8 mouse cellular contexts compared by ENCODE assay signal in the genomic region with DNA sequence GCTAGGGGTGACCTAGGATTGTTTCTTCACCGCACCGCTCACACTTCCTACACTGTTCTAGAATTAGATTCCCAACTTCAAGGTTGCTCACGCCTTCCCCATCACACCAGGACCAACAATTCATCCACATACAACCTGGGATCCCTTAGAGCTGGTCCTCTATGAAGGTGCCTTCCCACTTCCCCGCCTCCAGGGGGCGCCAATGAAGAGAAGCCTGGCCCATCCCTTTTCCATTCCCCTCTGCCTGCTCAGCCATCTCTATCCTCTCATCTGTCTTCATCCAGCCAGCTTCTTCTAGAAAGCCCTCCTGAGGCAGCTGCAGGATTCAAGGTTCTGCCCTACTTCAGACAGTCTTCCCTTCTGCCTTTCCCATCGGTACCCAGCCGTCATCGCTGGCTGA. TPM values are rescaled to one million over a fixed set of nuclear protein-coding genes. Genes with fewer than 3 reads are reported as not detected.
DNase-seq lines count a peak whose midpoint lies in the region; TF ChIP-seq lines count a peak whose summit lies in the region.
"Had no signal": no experiment of that assay in that cellular context is flagged by ENCODE, and none has a peak within 500 bp of the region (broad histone marks: within the 10 kb centered on the region; RNA-seq: fewer than 3 reads in every experiment).

No protein-coding gene starts in this region.

- no peak for TF ChIP-seq EP300 in ES-Bruce4 (IDR thresholded peaks at IDR 0.05; ENCODE audit: insufficient read depth, low read depth, low read length)

- WGBS in small intestine, adult 2 months, result 67% methylated on average over 8 of the region's 8 CpGs
- 68% methylated on average over 8 of the region's 8 CpGs for WGBS in forebrain, embryonic 10.5 days

- no peak for TF ChIP-seq POLR2A in ES-Bruce4 (IDR thresholded peaks at IDR 0.05; ENCODE audit: insufficient read depth, low read length)
- TF ChIP-seq POLR2A in bone marrow macrophage, adult 2 months (IDR thresholded peaks at IDR 0.05; ENCODE audit: borderline replicate concordance, low read depth, low read length), result no peak
- TF ChIP-seq POLR2A in small intestine, adult 2 months (IDR thresholded peaks at IDR 0.05; ENCODE audit: low read depth, low read length), result no peak

- no peaks in the 10 kb centered on the region for H3K4me1 ChIP-seq in ES-Bruce4 (ENCODE audit: control insufficient read depth, insufficient read depth, low read length)
- H3K4me1 ChIP-seq in bone marrow macrophage, adult 2 months (ENCODE audit: control insufficient read depth, insufficient read depth, low read length), result no peaks in the 10 kb centered on the region
- no peaks in the 10 kb centered on the region for H3K4me1 ChIP-seq in small intestine, adult 2 months (ENCODE audit: control insufficient read depth, insufficient read depth, insufficient read length, low read length)
- H3K4me1 ChIP-seq in forebrain, embryonic 10.5 days, result peaks cover 37% of the 10 kb centered on the region

- no peak overlapping the region for H3K9ac ChIP-seq in ES-Bruce4 (ENCODE audit: low read depth, poor library complexity, severe bottlenecking)

- no peaks in the 10 kb centered on the region for H3K27me3 ChIP-seq in ES-Bruce4 (ENCODE audit: control insufficient read depth, insufficient read depth, low read length, poor library complexity, severe bottlenecking)
- H3K27me3 ChIP-seq in small intestine, adult 2 months (ENCODE audit: control insufficient read depth, insufficient read depth, low read length), result no peaks in the 10 kb centered on the region
- 0 out of 2 replicates have a peak, but pooled peaks cover 4% of the 10 kb centered on the region for H3K27me3 ChIP-seq in forebrain, embryonic 10.5 days (ENCODE audit: poor library complexity, severe bottlenecking)

- H3K27ac ChIP-seq in ES-Bruce4 (ENCODE audit: insufficient read depth, low read length), result no peak overlapping the region
- no peak overlapping the region for H3K27ac ChIP-seq in bone marrow macrophage, adult 2 months (ENCODE audit: insufficient read depth, low read depth, low read length)
- H3K27ac ChIP-seq in small intestine, adult 2 months (ENCODE audit: insufficient read depth, low read depth, low read length), result no peak overlapping the region
- H3K27ac ChIP-seq in forebrain, embryonic 10.5 days, result no peak overlapping the region
- H3K27ac ChIP-seq: macrophage had no signal

- peak; percentile 46 to 60 for DNase-seq in kidney, postnatal 4 days
- no peak for DNase-seq in kidney, adult 9 months
- no peak for DNase-seq in left cerebral cortex, postnatal 4 days
- DNase-seq in forebrain, embryonic 10.5 days (ENCODE audit: extremely low spot score, low spot score), result no peak

- no peaks in the 10 kb centered on the region for H3K36me3 ChIP-seq in ES-Bruce4 (ENCODE audit: control insufficient read depth, insufficient read depth, low read length, poor library complexity, severe bottlenecking)
- H3K36me3 ChIP-seq in small intestine, adult 2 months (ENCODE audit: control insufficient read depth, insufficient read depth, low read length), result no peaks in the 10 kb centered on the region
- no peaks in the 10 kb centered on the region for H3K36me3 ChIP-seq in forebrain, embryonic 10.5 days (replicated peaks)

- no peak overlapping the region for H3K4me3 ChIP-seq in ES-Bruce4 (ENCODE audit: low read depth, low read length)
- no peak overlapping the region for H3K4me3 ChIP-seq in bone marrow macrophage, adult 2 months (ENCODE audit: insufficient read depth, low read length)
- no peak overlapping the region for H3K4me3 ChIP-seq in small intestine, adult 2 months (ENCODE audit: low read depth, low read length)
- no peak overlapping the region for H3K4me3 ChIP-seq in forebrain, embryonic 10.5 days

- intact Hi-C loops in left cerebral cortex, postnatal 4 days (cut with DNase I), result no loop called here

- no peaks in the 10 kb centered on the region for H3K9me3 ChIP-seq in ES-Bruce4 (replicated peaks; ENCODE audit: control insufficient read depth, insufficient read depth, low read length, poor library complexity, severe bottlenecking)
- no peaks in the 10 kb centered on the region for H3K9me3 ChIP-seq in forebrain, embryonic 10.5 days

- TF ChIP-seq CTCF in ES-Bruce4 (IDR thresholded peaks at IDR 0.05; ENCODE audit: low read depth, low read length), result peak; percentile 78
- TF ChIP-seq CTCF in bone marrow macrophage, adult 2 months (IDR thresholded peaks at IDR 0.05; ENCODE audit: low read depth, low read length), result peak; percentile 53; the same call in 1 of the 2 replicates
- TF ChIP-seq CTCF in small intestine, adult 2 months (IDR thresholded peaks at IDR 0.05; ENCODE audit: extremely low read depth, insufficient read length, insufficient replicate concordance, low read depth, low read length), result peak; percentile 62

RNA-seq across cellular contexts. Expression of a gene that starts 16.2 kb away (rescaled TPM):
- polyA plus RNA-seq in ES-Bruce4 (2011; ENCODE audit: insufficient read depth, insufficient read length, low read depth, missing spikeins), result not detected in 2 replicates
- polyA plus RNA-seq in bone marrow macrophage, adult 2 months (2012; ENCODE audit: insufficient read depth, insufficient read length, missing spikeins), result not detected in 2 replicates
- 0.08 TPM in 1 of 2 replicates, not detected in the other for polyA plus RNA-seq in small intestine, adult 2 months (2012; rRNA removed)
- total RNA-seq in left cerebral cortex, postnatal 4 days (2021), result not detected
- polyA plus RNA-seq in forebrain, embryonic 10.5 days (2016; fragmentation: Nextera tagmentation; extraction: Ambion mirVana), result 0.06 TPM in 1 of 2 replicates, not detected in the other
- polyA plus RNA-seq: macrophage had no signal

RNA-seq across cellular contexts. Expression of a gene that starts 17.7 kb away (rescaled TPM):
- 138 and 155 TPM in 2 replicates for polyA plus RNA-seq in ES-Bruce4 (2011; ENCODE audit: insufficient read depth, insufficient read length, low read depth, missing spikeins)
- polyA plus RNA-seq in bone marrow macrophage, adult 2 months (2012; ENCODE audit: insufficient read depth, insufficient read length, missing spikeins), result 75.5 and 91.6 TPM in 2 replicates
- 103 and 126 TPM in 2 replicates for polyA plus RNA-seq in small intestine, adult 2 months (2012; rRNA removed)
- total RNA-seq in left cerebral cortex, postnatal 4 days (2021), result 100 to 1,000 TPM; 170 to 186 TPM
- polyA plus RNA-seq in forebrain, embryonic 10.5 days (2016; fragmentation: Nextera tagmentation; extraction: Ambion mirVana), result 394 and 405 TPM in 2 replicates

RNA-seq across cellular contexts. Expression of a gene that starts 52.9 kb away (rescaled TPM):
- 31.6 and 38.7 TPM in 2 replicates for polyA plus RNA-seq in ES-Bruce4 (2011; ENCODE audit: insufficient read depth, insufficient read length, low read depth, missing spikeins)
- 42.8 and 52.7 TPM in 2 replicates for polyA plus RNA-seq in bone marrow macrophage, adult 2 months (2012; ENCODE audit: insufficient read depth, insufficient read length, missing spikeins)
- 46.6 and 92.0 TPM in 2 replicates for polyA plus RNA-seq in small intestine, adult 2 months (2012; rRNA removed)
- total RNA-seq in left cerebral cortex, postnatal 4 days (2021), result 10 to 100 TPM; 64.7 to 67.8 TPM
- polyA plus RNA-seq in forebrain, embryonic 10.5 days (2016; fragmentation: Nextera tagmentation; extraction: Ambion mirVana), result 14.8 TPM in 2 replicates

Comparison
In these comparisons a context has a peak if more than half of its experiments do, and no peak if none do; other contexts are left out.
1. DNase-seq: peak in kidney, postnatal 4 days (2 of 2); none in kidney, adult 9 months (single experiment), left cerebral cortex, postnatal 4 days (single experiment) and forebrain, embryonic 10.5 days (single experiment).
2. Peak in every context shown above with its lines, with median percentiles within 50 percentile points of each other: CTCF ChIP-seq.